Mouse (Mus musculus) MEL (cell line): Measurements from ENCODE around the gene Omt2a.
"Not testable (repeated sequence)": the region's sequence is repeated elsewhere in the genome, so short reads cannot be mapped to it uniquely, and the experiment has no call there.

Source experiments
- CTCF ChIP-seq, 3 experiments: IDR thresholded peaks in 2 of 3; conservative IDR thresholded peaks in 1 of 3; 2 replicates each; pipeline ENCODE4 v1.5.1; 2011 to 2012; ENCODE audit warnings: low read length in 3 of 3, low read depth in 2 of 3, mild to moderate bottlenecking in 2 of 3, improper control_type of control experiment in 1 of 3, inconsistent platforms in 1 of 3, mixed read lengths in 1 of 3, moderate library complexity in 1 of 3; ENCODE audit not compliant: control insufficient read depth in 1 of 3, insufficient read depth in 1 of 3, poor library complexity in 1 of 3, severe bottlenecking in 1 of 3
- EP300 ChIP-seq, 2 experiments: IDR thresholded peaks; 2 replicates each; pipeline ENCODE4 v1.6.1; 2011; ENCODE audit warnings: improper control_type of control experiment in 2 of 2, low read length in 2 of 2, low read depth in 1 of 2, mild to moderate bottlenecking in 1 of 2
- JUND ChIP-seq: IDR thresholded peaks from 2 replicates; pipeline ENCODE4 v1.6.1; 2011; ENCODE audit warnings: low read depth, mild to moderate bottlenecking, improper control_type of control experiment, low read length
- MAFK ChIP-seq: IDR thresholded peaks from 2 replicates; pipeline ENCODE4 v1.6.1; 2011; ENCODE audit warnings: low read depth, mild to moderate bottlenecking, low read length, improper control_type of control experiment, borderline replicate concordance
- MAZ ChIP-seq: IDR thresholded peaks from 2 replicates; pipeline ENCODE4 v1.6.1; 2012; ENCODE audit warnings: low read depth, mild to moderate bottlenecking, inconsistent platforms, low read length, improper control_type of control experiment
- POLR2A ChIP-seq, 2 experiments: IDR thresholded peaks; 2 replicates each; pipeline ENCODE4 v1.6.1; 2011 to 2012; ENCODE audit warnings: low read length in 2 of 2, mild to moderate bottlenecking in 2 of 2, control low read depth in 1 of 2, improper control_type of control experiment in 1 of 2, low read depth in 1 of 2, moderate library complexity in 1 of 2; ENCODE audit not compliant: control insufficient read depth in 1 of 2, insufficient read depth in 1 of 2, poor library complexity in 1 of 2
- POLR2AphosphoS2 ChIP-seq: IDR thresholded peaks from 2 replicates; pipeline ENCODE4 v1.6.1; 2011; ENCODE audit warnings: low read length, improper control_type of control experiment
- SMC3 ChIP-seq: IDR thresholded peaks from 2 replicates; pipeline ENCODE4 v1.6.1; 2011; ENCODE audit warnings: low read depth, low read length, improper control_type of control experiment
- TBP ChIP-seq: IDR thresholded peaks from 2 replicates; pipeline ENCODE4 v1.8.0; 2011; ENCODE audit warnings: low read depth, low read length, improper control_type of control experiment
- UBTF ChIP-seq: IDR thresholded peaks from 2 replicates; pipeline ENCODE4 v1.6.1; 2012; ENCODE audit warnings: low read depth, mild to moderate bottlenecking, inconsistent platforms, low read length, improper control_type of control experiment, moderate library complexity, borderline replicate concordance; ENCODE audit not compliant: insufficient read depth
- USF1 ChIP-seq: IDR thresholded peaks from 2 replicates; pipeline ENCODE4 v1.6.1; 2014; ENCODE audit warnings: low read depth, mild to moderate bottlenecking, inconsistent platforms, low read length, improper control_type of control experiment, moderate library complexity
- ZC3H11A ChIP-seq: IDR thresholded peaks from 2 replicates; pipeline ENCODE4 v1.6.1; 2012; ENCODE audit warnings: low read depth, mild to moderate bottlenecking, inconsistent platforms, low read length, improper control_type of control experiment
- ZKSCAN1 ChIP-seq: IDR thresholded peaks from 2 replicates; pipeline ENCODE4 v1.6.1; 2012; ENCODE audit warnings: low read depth, mild to moderate bottlenecking, inconsistent platforms, low read length, improper control_type of control experiment, moderate library complexity

GRCm38 (mm10) chr9:78327289-78327688 lies 12.7 kb upstream of the Omt2a start, which contains the start of gene Omt2b:
- TF ChIP-seq POLR2A (IDR thresholded peaks at IDR 0.05; ENCODE audit: control insufficient read depth in 1 of 2, insufficient read depth in 1 of 2, low read depth in 1 of 2, low read length in 2 of 2, poor library complexity in 1 of 2); MAZ; CTCF (IDR thresholded peaks at IDR 0.05 in 2 of 3, conservative IDR thresholded peaks at IDR 0.05 in 1 of 3; ENCODE audit: control insufficient read depth in 1 of 3, insufficient read depth in 1 of 3, low read depth in 2 of 3, low read length in 3 of 3, poor library complexity in 1 of 3, severe bottlenecking in 1 of 3); JUND; POLR2AphosphoS2; MAFK; ZC3H11A; TBP; USF1; SMC3; ZKSCAN1; EP300 (IDR thresholded peaks at IDR 0.05; ENCODE audit: low read depth in 1 of 2, low read length in 2 of 2); UBTF: not testable (repeated sequence)
